Mouse (Mus musculus) intestine, postnatal 0 days (tissue): Measurements from ENCODE around the gene Dnajc6. TPM values are rescaled to one million over a fixed set of nuclear protein-coding genes. Genes with fewer than 3 reads are reported as not detected.

Experiments used
- ATAC-seq: fragments of 200-750 bp; cut with Nextera tagmentation; 2 replicates; pipeline ENCODE4 v1.8.0; 2017; ENCODE audit warnings: mild to moderate bottlenecking, moderate TSS enrichment, moderate library complexity
- H3K27ac ChIP-seq: fragments of 300-500 bp; sonication (generic); 2 replicates; pipeline ENCODE4 v1.5.1; 2014; ENCODE audit warnings: mild to moderate bottlenecking, low read depth, low read length, moderate library complexity
- H3K27me3 ChIP-seq: fragments of 300-500 bp; sonication (generic); replicated peaks from 2 replicates; pipeline ENCODE4 v1.6.1; 2014; ENCODE audit warnings: low read length, mixed read lengths; ENCODE audit not compliant: control insufficient read depth, insufficient read depth
- H3K36me3 ChIP-seq: fragments of 300-500 bp; sonication (generic); 2 replicates; pipeline ENCODE4 v1.6.1; 2014; ENCODE audit warnings: mild to moderate bottlenecking, moderate library complexity; ENCODE audit not compliant: control insufficient read depth, insufficient read depth
- H3K4me1 ChIP-seq: fragments of 300-500 bp; sonication (generic); replicated peaks from 2 replicates; pipeline ENCODE4 v1.6.1; 2014; ENCODE audit warnings: antibody characterized with exemption, low read length, mixed read lengths; ENCODE audit not compliant: control insufficient read depth, insufficient read depth
- H3K4me2 ChIP-seq: fragments of 300-500 bp; sonication (generic); replicated peaks from 2 replicates; pipeline ENCODE4 v1.6.1; 2014; ENCODE audit warnings: low read depth, mild to moderate bottlenecking, moderate library complexity
- H3K4me3 ChIP-seq: fragments of 300-500 bp; sonication (generic); 2 replicates; pipeline ENCODE4 v1.5.1; 2014; ENCODE audit warnings: low read depth, low read length
- H3K9ac ChIP-seq: fragments of 300-500 bp; sonication (generic); 2 replicates; pipeline ENCODE4 v1.6.1; 2014; ENCODE audit warnings: mild to moderate bottlenecking, low read depth, low read length
- H3K9me3 ChIP-seq: fragments of 300-500 bp; sonication (generic); 2 replicates; pipeline ENCODE4 v1.6.1; 2016; ENCODE audit warnings: mixed run types; ENCODE audit not compliant: control insufficient read depth
- CTCF ChIP-seq: sonication (generic); IDR thresholded peaks from 2 replicates; pipeline ENCODE4 v1.5.1; 2016; ENCODE audit warnings: low read depth, mild to moderate bottlenecking, control low read depth, antibody characterized with exemption, moderate library complexity
- WGBS: fragments of 180-500 bp; shearing (Covaris S2); extraction: QIAGEN DNeasy Blood & Tissue Kit; methylation state at CpG from one replicate; pipeline ENCODE4 v1.1.7; 2014; 5-methylcytosine and 5-hydroxymethylcytosine counted together
- polyA plus RNA-seq: library from polyadenylated mRNA; unstranded; fragments of >200 nt; fragmentation: Nextera tagmentation; extraction: Ambion mirVana; gene quantifications from 2 replicates; pipeline ENCODE4 v1.2.1, GENCODE M21; 2015

Gene Dnajc6
- polyA plus RNA-seq, 1 experiment from 2014 or later, result 1.2 TPM

DNA sequence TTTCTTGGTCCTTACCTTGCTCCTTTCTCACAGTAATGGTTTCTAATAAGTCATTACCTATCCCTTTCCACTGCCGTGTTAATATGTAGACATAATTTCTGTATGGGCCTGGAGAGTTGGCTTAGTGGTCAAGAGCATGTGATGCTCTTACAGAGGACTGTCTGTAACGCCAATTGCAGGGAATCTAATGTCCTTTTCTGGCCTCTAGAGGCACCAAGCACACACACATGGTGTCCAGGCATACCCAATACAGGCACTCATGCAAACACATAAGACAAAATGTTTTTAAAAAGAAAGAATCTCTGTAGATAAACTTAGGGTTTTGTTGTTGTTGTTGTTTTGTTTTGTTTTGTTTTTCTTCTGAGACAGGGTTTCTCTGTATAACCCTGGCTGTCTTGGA lies 121.3 kb downstream of the Dnajc6 start:
- no peaks in the 10 kb centered on the region for H3K4me1 ChIP-seq
- no peaks in the 10 kb centered on the region for H3K27me3 ChIP-seq
- no peak overlapping the region for H3K4me2 ChIP-seq
- H3K36me3 ChIP-seq, result no peaks in the 10 kb centered on the region
- no peak overlapping the region for H3K27ac ChIP-seq
- TF ChIP-seq CTCF, result peak; percentile 34
- 64% methylated on average over 2 of the region's 2 CpGs for WGBS
- no peaks in the 10 kb centered on the region for H3K9me3 ChIP-seq
- H3K4me3 ChIP-seq, result no peak overlapping the region
- H3K9ac ChIP-seq, result no peak overlapping the region
- ATAC-seq, result no peak

DNA sequence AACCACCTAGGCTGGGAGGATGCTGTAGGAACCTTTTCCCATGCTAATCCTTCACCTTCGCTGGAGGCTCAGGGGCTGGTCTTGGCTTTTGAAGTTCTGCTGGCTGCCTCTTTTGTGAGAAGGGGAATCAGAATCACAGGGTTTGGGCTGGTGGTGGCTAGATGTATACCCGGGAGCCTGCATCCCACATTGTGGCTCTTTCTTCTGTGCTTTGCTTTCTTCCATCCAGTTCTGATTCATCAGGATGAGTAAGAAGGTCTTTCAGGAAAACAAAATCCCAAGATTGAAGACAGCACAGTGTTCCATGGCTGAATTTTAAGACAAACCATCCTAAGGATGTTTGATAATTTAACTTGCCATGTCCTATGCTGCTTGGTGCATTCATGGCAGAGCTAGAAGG lies 123.8 kb downstream of the Dnajc6 start:
- no peaks in the 10 kb centered on the region for H3K27me3 ChIP-seq
- ATAC-seq, result no peak
- no peaks in the 10 kb centered on the region for H3K4me1 ChIP-seq
- 75% methylated on average over 2 of the region's 2 CpGs for WGBS
- no peaks in the 10 kb centered on the region for H3K9me3 ChIP-seq
- no peaks in the 10 kb centered on the region for H3K36me3 ChIP-seq
- no peak overlapping the region for H3K27ac ChIP-seq
- no peak for TF ChIP-seq CTCF
- H3K4me2 ChIP-seq, result no peak overlapping the region
- H3K9ac ChIP-seq, result no peak overlapping the region
- H3K4me3 ChIP-seq, result no peak overlapping the region

DNA sequence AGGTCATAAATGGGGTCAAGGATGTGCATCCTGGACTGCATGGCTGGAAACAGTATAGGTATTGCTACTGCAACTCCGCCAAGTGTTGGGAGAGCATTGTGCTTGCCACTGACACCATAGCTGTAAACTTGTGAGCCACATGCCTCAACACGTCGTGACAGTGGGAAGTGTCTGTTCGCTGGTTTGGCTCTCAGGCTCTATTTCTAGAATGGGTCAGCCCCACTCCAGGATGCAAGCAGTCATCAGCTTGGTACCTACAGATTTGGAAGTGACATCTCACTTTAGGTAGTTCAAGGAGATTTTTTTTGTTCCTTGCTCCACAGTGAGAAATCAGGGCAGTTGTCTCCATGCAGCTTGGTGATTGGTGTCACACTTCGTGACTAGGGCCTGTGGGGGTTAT lies 124.8 kb downstream of the Dnajc6 start:
- H3K4me2 ChIP-seq, result no peak overlapping the region
- no peaks in the 10 kb centered on the region for H3K27me3 ChIP-seq
- no peaks in the 10 kb centered on the region for H3K4me1 ChIP-seq
- no peak overlapping the region for H3K9ac ChIP-seq
- 88% methylated on average over 5 of the region's 5 CpGs for WGBS
- H3K9me3 ChIP-seq, result no peaks in the 10 kb centered on the region
- no peaks in the 10 kb centered on the region for H3K36me3 ChIP-seq
- H3K27ac ChIP-seq, result no peak overlapping the region
- no peak for ATAC-seq
- H3K4me3 ChIP-seq, result no peak overlapping the region
- no peak for TF ChIP-seq CTCF

DNA sequence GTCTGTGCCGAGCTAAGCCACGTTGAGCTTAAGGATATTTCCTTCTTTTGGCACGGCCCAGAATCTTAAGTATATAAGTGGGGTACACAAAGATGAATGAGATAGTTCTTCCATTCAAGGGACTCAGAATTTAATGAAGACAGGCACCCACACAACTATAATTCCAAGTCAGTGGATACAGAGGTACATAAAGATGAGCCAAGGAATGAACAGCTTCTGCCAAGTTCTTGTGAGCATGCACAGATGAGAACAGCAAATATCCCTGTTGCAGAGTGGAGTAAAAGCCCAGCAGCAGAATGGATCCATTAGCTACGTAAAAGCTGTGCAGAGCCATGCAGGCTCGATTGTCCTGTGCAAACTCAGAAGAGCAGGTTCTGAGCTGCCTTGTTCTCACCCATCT lies 128.8 kb downstream of the Dnajc6 start:
- Histone ChIP-seq H3K4me2 (no peak overlapping the region), H3K27me3 (no peaks in the 10 kb centered on the region), H3K4me1 (no peaks in the 10 kb centered on the region), H3K9ac (no peak overlapping the region), H3K36me3 (no peaks in the 10 kb centered on the region), H3K27ac (no peak overlapping the region), H3K9me3 (no peaks in the 10 kb centered on the region), H3K4me3 (no peak overlapping the region)
- 86% methylated on average over 5 of the region's 5 CpGs for WGBS
- no peak for TF ChIP-seq CTCF
- no peak for ATAC-seq

DNA sequence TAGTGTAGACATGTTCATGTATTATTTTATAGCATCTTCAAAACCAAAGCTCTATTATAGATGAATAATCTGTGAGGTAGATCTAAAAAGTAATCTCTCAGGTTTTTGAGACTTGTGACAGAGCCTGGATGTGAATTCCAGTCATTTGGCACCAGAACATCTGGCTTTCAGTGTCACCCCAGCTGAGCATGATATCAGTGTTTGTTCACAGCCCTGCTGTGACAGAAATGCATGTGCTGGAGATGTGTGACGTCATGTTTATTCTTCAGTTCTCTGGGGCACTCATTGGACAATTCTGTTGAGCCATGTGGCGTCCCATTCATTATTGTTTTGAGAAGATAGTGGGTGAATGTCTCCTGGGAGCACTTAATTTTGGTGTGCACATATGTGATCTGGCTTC lies 139.1 kb downstream of the Dnajc6 start:
- H3K36me3 ChIP-seq, result no peaks in the 10 kb centered on the region
- no peaks in the 10 kb centered on the region for H3K9me3 ChIP-seq
- H3K4me1 ChIP-seq, result no peaks in the 10 kb centered on the region
- no peak overlapping the region for H3K4me3 ChIP-seq
- no peaks in the 10 kb centered on the region for H3K27me3 ChIP-seq
- H3K4me2 ChIP-seq, result no peak overlapping the region
- no peak overlapping the region for H3K27ac ChIP-seq
- WGBS, result 66% methylated on average over 2 of the region's 2 CpGs
- H3K9ac ChIP-seq, result no peak overlapping the region
- no peak for TF ChIP-seq CTCF
- ATAC-seq, result no peak

DNA sequence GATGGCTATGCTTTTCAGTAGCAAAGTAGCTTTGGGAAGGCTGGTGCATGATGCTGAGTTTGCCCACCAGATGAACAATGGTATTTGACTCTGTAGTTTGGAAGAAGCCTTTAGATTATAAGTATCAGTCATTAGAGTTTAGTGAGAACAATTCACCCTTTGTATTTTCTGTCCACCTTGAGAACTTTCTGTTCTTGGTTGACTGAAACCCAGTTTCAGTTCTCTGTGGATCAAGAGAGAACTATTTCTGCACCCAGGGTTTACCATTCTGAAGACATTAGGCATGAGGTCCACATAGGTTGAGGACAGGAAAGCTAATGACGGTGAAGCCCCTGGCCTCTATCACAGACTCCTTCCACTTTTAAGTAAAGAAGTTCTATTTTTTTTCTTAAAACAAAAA lies 141.0 kb downstream of the Dnajc6 start:
- no peak for ATAC-seq
- Histone ChIP-seq H3K27ac (no peak overlapping the region), H3K4me2 (no peak overlapping the region), H3K27me3 (no peaks in the 10 kb centered on the region), H3K9me3 (no peaks in the 10 kb centered on the region), H3K36me3 (no peaks in the 10 kb centered on the region), H3K4me1 (no peaks in the 10 kb centered on the region), H3K9ac (no peak overlapping the region), H3K4me3 (no peak overlapping the region)
- no peak for TF ChIP-seq CTCF
- WGBS, result 87% methylated on average over 1 of the region's 1 CpGs

DNA sequence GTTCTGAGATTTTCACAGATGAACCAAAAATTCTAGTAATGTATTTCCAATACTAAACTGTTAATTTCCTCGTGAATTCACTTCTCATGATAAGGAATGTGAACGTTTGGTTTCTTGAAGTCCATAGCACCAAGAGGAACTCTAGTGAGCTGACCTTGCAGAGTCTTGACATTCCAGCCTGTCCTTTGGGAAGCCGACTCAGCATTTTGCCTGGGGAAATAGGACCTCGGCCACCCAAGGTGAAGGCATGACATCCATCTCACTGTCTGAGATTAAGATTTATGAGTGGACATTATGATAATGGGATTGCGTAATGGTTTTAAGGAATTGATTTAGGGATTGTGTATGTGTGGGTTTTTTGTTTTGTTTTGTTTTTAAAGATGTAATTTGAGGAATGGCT lies 144.2 kb downstream of the Dnajc6 start:
- no peak for TF ChIP-seq CTCF
- Histone ChIP-seq H3K27me3 (no peaks in the 10 kb centered on the region), H3K4me3 (no peak overlapping the region), H3K4me1 (no peaks in the 10 kb centered on the region), H3K36me3 (no peaks in the 10 kb centered on the region), H3K4me2 (no peak overlapping the region), H3K27ac (no peak overlapping the region), H3K9me3 (no peaks in the 10 kb centered on the region), H3K9ac (no peak overlapping the region)
- ATAC-seq, result no peak
- WGBS, result 59% methylated on average over 5 of the region's 5 CpGs
